Mouse (Mus musculus) hematopoietic stem cell, adult 5-6 weeks (primary cell): ENCODE data around the gene Mgll. TPM values are rescaled to one million over a fixed set of nuclear protein-coding genes. Genes with fewer than 3 reads are reported as not detected.

ENCODE experiments used
- ATAC-seq, 2 experiments: fragments of 125-278 bp in 1 of 2; replicated peaks in 1 of 2; 2 replicates each; pipeline ENCODE4 v1.8.0; 2016 to 2017; ENCODE audit warnings: inconsistent platforms in 2 of 2, mild to moderate bottlenecking in 2 of 2, moderate number of reproducible peaks in 2 of 2, low read depth in 1 of 2, moderate TSS enrichment in 1 of 2; ENCODE audit not compliant: low FRiP score in 2 of 2, poor library complexity in 2 of 2, severe bottlenecking in 2 of 2, insufficient read depth in 1 of 2, low TSS enrichment in 1 of 2
- total RNA-seq: library from RNA; stranded (forward); fragments of 172-1452, 232-1000 nt; gene quantifications from 2 replicates; pipeline ENCODE4 v1.2.3, GENCODE M21; 2017

The Mgll gene
- total RNA-seq, 1 experiment from 2014 or later, result 0.55 TPM

DNA sequence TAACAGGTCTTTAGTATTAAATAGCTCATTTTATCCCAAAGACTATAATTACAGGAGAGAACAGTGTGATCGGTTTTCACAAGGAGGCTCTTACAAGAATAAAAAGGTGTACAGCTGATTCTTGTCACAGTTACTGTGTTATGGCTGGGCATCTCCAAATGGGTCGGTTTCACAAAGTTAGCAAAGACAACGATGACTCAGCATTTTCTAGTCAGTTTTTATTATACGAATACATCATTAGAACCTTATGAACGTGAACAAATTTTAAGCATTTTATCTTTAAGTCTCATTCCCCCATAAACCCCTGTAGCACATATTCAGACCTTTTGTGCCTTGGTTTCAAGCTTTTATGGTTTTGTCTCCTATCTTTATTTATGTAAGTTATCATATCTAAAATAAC is 55.5 kb downstream of the Mgll start:
- no peak for ATAC-seq

DNA sequence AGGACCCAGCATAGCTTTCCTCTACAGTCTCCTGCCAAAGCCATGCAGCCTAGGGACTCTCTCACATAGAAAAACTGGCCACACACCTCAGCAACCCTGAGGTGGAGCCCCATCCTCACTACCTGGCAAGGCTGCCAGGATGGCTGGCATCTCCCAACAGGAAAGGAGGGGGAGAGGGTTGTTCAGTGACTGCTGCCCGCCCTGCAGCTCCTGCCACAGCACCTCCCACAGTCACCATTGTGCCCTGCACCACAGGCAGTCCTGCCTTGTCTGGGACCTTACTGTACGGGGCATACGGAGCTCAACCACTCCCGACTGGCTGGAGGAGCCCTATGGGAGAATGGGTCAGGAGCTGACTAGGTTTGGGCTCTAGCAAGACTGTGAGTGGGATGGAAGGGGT is 57.7 kb downstream of the Mgll start:
- no peak for ATAC-seq

DNA sequence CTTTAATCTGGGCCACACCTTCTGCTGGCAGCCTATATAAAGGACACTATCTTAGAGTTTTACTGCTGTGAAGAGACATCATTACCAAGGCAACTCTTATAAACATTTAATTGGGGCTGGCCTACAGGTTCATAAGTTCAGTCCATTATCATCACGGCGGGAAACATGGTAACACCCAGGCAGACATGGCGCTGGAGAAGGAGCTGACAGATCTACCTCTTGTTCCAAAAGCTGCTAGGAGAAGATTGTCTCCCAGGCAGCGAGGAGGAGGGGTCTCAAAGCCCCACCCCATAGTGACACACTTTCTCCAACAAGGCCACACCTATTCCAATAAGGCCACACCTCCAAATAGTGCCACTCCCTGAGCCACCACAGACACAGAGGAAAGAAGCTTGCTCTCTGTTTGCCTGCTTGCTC is 58.8 kb downstream of the Mgll start:
- ATAC-seq, result peak in 1 of 2 experiments; percentile 43; a peak in 1 of 4 replicates

DNA sequence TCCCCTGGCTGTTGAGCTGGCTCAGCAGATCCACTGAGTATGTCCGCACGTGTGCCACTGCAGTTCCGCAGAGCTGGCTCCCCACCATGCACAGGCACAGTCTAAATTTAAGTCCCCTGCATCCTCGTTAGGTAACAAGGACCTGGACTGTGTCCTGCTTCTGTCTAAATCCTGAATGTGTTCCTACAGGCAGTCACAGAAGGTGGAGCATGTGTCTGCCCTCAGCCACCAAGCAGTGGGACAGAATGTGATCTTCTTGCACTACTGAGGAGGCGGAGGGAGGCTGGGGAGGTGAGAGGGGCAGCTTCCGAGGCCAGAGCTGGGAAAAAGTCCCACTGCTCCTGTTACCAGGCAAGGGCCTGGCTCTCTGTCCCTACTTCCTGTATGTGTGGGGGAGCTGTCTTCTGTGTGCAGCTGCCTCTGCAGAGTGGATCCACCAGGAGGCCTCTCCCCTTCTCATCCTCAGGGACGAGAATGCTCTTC is 60.5 kb downstream of the Mgll start:
- peak; percentile 17 to 26; a peak in 1 of 4 replicates for ATAC-seq

DNA sequence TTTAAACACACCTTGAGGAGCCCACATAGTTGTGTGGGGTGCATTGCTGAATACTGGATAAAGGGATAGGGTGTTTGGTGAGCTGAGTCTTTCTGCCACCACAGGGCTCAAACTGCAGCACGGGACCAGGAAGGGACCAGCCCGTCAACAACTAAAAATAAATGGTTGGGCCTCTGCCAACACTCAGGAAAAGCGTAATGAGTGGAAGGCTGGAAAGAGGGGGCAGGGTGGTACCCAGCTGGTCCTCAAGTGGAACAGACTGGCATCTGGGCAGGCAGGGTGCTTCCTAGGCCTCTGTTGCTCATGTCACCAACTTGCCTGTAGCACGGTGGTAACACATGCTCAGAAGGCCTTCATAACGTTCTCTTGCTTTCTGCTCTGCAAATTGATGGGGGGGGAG is 61.1 kb downstream of the Mgll start:
- ATAC-seq, result peak; percentile 12 to 15; a peak in 1 of 4 replicates

DNA sequence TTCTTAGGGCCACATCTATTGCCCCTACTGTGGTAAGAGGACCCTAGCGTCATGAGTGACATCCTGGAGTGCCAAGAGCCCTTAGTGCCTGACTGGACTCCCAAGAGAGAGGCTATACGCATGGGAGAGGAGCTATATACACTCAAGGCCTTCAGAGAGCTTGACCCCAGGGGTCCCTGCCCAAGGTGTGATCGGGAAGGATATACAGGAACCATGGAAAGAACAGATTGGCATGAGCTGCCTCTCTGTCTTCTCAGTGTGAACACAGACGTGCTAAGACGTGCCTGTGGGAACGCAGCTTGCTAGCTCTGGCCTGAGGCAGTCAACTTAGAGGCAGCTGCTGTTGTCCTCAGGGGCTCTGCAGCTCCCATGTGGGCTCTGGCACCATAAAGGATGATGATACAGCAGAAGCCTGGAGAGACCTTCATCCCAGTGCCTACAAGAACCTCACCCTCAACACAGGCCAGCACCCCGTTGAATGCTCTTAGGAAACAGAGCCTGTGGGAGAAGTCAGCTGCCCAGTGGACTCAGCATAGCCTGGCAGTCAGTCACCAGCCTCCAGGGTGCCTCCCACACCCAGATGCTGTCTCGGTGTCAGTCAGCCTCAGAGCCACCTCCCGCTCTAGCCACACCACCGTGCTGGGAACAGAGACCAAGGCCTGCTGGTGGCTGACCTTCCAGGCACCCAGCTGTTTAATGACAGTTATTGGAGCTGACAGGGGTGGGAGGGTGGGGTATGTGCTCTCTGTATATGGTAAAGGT is 61.8 kb downstream of the Mgll start:
- ATAC-seq, result no peak

DNA sequence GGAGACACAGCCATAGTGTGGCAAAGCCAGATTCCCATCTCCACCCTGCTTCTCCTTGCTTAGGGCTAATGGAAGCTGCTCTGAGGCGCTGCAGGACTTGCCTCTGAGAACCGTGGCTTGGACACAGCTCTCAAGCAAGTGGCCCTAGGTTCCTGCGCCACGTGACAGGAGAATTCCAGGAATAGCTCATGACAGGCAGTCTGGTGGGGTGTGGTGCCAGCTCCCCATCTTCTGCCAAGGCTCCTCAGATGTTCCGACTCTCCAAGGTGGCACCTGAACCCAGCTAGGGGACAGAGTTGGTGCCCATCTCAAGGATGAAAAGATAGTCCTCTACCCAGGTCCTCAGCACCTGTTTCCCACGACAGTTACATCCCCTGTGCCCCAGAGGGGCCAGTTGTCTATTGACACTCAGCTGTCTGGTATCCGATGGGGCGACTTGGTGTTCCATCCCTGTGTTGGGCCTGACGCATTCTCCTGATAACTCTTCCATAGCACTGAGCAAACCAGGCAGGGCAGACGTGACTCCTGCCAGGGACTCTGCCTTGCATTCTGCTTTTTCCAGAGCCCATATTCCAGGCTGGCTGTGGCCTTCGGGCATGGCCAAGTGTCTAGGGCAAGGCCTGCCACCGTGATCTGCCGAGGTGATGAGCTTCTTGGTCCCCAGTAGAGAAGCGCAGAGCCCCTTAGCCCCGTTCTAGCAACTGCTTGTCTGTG is 62.7 kb downstream of the Mgll start:
- no peak for ATAC-seq

DNA sequence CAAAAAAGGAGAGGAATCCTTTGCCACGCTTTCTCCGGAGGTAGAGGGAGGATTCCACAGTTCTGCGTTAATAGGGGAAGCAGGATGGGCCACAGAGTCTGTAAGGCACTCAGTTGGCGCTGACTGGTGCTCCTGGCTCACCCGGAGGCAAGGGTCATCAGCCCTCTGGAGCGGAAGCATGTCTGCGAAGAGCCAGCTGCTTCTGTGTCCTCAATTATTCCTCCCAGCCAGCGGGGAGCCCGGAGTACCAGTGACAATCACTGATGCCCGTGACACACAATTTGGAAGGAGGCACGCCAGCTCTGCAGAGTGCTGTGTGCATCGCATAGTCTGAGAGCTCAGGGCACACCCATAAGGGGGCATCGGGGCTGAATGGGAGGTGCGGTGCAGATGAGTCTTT is 63.3 kb downstream of the Mgll start:
- ATAC-seq, result no peak

DNA sequence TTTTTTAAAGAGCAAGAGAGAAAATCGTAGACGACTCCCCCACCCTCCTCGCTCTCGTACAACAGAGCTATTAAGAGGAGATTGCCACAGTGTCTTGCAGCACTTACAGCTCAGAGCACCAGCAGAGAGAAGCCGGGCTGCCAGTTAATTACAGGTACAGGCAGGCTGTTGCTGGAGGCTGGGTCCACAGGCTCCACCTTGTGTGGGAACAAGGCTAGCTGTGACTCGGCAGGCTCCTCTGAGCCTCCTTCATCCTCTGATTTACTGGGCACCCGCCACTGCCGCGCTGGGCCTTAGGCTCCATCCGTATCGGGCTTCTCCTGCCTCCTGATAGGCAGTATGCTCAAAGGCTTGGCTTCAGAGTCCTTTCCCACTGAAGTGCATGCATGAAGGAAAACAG is 64.0 kb downstream of the Mgll start:
- ATAC-seq, result no peak

DNA sequence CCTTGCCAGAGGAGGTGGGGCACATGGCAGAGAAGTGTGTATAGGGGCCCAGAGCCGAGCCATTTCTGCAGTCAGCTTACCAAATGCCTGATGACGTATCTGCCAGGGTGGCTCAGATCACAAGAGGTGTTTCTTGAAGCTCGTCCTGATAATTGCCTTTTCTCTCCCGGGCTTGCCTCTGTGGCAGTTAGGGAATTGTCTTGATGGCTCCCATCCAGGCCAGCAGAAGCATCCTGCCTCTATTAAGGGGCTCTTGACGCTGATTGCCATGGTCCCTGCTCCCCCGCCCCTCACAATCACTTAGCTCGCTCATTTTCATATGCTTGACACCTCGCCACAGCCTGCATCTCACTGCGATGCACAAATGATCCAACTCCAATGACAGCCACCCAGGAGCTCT is 67.1 kb downstream of the Mgll start:
- ATAC-seq, result no peak

DNA sequence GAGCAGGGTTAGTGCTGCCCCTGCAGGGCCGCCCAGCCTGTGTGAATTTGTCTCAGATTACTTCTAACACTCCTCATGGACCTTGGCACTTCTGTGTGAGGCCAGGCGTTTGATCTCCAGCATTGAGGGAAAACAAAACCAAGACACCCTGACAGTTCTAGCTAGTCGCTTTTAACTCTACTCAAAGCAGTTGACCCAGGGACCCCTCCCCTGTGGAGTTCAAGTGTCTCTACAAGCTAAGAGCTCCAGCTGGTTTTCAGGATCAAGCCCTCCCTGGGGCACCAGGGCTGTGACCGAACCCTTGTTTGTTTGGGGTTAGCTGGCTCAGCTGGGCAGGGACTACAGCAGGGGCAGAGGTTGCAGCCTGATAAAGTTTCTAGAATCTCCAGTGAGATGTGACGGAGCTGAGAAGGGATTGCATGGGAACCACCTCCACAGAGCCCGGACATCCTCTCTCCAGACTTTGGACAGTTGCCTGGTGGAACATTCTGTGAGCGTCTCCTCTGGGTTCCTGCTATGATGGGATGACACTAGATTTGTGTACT is 68.0 kb downstream of the Mgll start:
- ATAC-seq, result no peak

DNA sequence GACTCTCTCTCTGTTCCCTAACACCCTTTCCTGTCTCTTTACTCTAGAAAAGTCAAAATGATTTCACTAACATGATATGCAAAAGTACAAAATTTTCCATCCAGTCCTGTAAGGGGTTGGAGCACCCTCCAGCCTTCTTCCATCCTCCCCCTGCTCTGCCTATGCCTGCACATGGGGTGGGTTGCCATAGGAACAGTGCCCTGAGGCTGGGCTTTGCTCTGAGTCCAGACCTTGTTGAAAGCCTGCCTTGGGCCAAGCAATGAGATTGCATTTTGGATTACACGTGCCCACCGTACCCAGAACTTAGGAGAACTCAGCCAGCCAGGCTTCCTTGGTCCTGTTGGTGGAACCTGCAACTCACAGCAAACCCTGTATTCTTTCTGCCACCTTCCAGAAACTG is 69.0 kb downstream of the Mgll start:
- no peak for ATAC-seq

DNA sequence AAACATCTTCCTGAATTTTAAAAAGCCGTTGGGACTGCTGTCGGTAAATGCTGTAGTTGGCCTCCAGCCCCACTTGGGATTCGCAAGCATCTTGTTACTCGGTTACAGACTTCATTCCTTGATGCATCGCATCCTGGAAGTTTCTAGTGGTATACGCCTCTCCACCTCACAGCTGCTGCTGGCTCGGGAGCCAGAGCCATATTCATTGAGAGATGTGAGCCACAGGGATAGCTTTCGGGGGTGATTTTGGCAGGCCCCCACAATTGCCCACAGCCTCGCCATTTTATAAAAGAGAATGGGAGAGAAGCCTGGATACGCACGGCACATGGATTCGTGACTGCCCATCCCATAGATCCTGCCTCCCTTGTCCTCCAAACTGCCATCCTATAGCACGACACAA is 69.7 kb downstream of the Mgll start:
- ATAC-seq, result no peak

DNA sequence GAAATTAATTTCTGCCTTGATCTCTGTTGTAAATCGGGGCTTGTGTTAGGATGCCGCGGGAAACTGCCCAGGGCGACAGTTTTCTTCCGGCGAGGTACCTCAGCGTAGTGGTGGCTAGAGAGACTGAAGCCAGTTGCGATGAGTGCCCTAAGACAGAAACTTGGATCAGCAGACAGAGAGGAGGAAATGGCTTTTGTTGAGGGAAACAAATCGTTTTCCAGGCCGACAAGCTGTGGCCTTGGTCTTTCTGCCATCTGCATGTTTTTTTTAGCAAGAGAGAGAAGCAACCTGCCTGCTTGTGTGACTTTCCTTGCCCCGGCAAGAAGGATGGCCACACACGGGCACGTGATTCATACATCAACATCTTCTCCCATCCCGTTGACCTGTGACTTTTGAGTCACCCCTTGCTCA is 70.4 kb downstream of the Mgll start:
- no peak for ATAC-seq

DNA sequence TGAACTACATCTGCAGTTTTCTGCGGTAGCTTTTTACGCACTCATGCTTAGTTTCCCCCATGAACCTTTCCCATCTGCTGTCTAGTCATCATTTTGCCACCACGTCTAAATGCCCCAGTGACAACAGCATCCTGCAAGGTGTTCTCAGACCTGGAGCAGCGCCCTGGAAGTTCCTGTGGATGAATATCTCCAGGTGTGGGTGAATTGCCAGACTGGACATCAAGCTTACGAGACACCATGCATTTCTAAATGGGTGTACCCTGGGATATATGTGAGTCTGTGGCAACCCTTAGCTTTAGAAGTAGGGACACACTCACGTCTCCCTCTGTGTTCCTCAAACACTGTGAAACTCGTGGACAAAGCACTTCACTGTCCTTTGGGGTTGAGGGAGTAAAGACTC is 76.0 kb downstream of the Mgll start:
- no peak for ATAC-seq

DNA sequence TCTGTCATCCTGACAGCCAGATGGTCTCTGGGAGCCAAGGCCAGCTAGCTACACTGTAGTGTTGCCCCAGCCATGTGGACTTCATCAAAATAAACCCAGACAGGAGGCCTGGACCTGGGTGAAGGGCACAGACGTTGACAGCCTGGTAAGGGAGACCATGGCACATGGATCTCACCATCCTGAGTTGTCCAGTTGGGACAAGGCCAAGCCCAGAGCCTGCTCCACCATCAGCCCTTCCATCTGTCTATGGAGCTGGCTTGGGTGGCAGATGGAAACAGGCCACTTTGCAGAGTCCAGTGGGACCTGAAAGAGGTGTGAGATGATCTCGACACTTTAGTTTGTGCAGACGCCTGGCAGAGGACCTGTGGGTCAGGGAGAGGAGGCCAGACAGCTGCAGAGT is 76.5 kb downstream of the Mgll start:
- ATAC-seq, result no peak

DNA sequence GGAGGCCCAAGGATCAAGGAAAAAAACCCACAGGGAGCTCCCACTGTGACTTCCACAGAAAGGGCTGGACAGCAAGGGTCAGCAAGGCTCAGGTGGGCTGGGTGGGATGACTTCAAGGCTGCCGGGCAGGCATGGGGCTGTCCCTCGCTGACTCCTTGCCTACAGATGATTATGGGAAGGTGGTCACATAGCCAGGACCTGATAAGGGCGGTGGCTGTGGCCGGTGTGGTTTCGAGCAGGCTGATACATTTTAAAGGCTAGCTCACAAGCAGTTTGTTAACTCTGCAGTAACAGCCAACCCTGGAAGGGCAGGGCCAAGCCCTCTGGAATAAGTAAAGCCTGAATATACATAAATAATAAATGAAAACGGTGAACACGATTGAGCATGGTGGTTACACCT is 78.8 kb downstream of the Mgll start:
- no peak for ATAC-seq

DNA sequence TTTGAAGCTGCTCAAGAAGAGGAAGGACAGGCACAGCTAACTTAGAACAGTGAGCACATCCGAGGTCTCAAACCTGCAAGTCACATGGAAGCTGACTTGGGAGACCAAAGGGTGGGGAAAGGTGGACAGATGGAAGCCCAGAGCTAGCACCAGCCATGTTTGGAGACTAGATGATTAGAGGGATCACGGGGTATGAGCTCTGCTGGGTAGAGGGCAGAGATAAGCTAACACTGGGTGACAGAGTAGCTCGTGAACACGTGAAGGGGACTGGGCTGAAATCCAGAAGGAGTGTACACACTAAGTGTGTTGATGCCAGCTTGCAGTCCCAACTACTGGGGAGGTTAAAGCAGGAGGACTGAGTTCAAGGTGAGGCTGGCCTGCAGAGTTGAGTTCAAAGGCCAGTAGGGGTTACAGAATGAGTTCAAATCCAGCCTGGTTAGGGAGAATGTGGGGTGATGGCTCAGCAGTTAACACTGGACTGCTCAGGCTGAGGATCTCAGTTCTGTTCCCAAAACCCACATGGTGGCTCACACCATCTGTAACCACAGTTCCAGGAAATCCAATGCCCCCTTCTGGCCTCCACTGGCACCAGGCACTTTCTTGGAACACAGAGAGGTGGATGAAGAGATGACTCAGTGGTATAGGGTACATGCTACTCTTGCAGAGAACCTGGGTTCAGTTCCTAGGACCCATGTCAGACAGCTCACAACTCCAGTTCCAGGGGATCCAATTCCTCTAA is 79.9 kb downstream of the Mgll start:
- ATAC-seq, result no peak
